Mouse (Mus musculus) stomach, postnatal 0 days (tissue): ENCODE measurements at regions not wholly inside any gene's neighbourhood (a gene's known extent, or its start where the extent isn't known, plus 50 kb on each side); places are given as distances from the start of the nearest gene placed in this dataset.

Source experiments
- ATAC-seq: fragments of 200-750 bp; cut with Nextera tagmentation; 2 replicates; pipeline ENCODE4 v1.8.0; 2017; ENCODE audit not compliant: low FRiP score, low TSS enrichment
- DNase-seq: peaks from one replicate; pipeline ENCODE4 v3.0.0-alpha.2; 2016; ENCODE audit warnings: low spot score
- H3K27ac ChIP-seq: fragments of 300-500 bp; sonication (generic); replicated peaks from 2 replicates; pipeline ENCODE4 v1.5.1; 2014; ENCODE audit warnings: mild to moderate bottlenecking, control low read depth
- H3K27me3 ChIP-seq: fragments of 300-500 bp; sonication (generic); 2 replicates; pipeline ENCODE4 v1.6.1; 2014; ENCODE audit warnings: low read length; ENCODE audit not compliant: control insufficient read depth, insufficient read depth
- H3K36me3 ChIP-seq: fragments of 300-500 bp; sonication (generic); 2 replicates; pipeline ENCODE4 v1.6.1; 2014; ENCODE audit warnings: low read length, mixed read lengths; ENCODE audit not compliant: control insufficient read depth, insufficient read depth
- H3K4me1 ChIP-seq: fragments of 300-500 bp; sonication (generic); replicated peaks from 2 replicates; pipeline ENCODE4 v1.6.1; 2014; ENCODE audit warnings: antibody characterized with exemption; ENCODE audit not compliant: control insufficient read depth, insufficient read depth
- H3K4me2 ChIP-seq: fragments of 300-500 bp; sonication (generic); replicated peaks from 2 replicates; pipeline ENCODE4 v1.6.1; 2014; ENCODE audit warnings: low read depth, mild to moderate bottlenecking, control low read depth, moderate library complexity
- H3K4me3 ChIP-seq: fragments of 300-500 bp; sonication (generic); 2 replicates; pipeline ENCODE4 v1.5.1; 2014; ENCODE audit warnings: low read depth, low read length, control low read depth
- H3K9ac ChIP-seq: fragments of 300-500 bp; sonication (generic); 2 replicates; pipeline ENCODE4 v1.6.1; 2014; ENCODE audit warnings: mild to moderate bottlenecking, low read length, control low read depth, mixed read lengths
- H3K9me3 ChIP-seq: fragments of 300-500 bp; sonication (generic); 2 replicates; pipeline ENCODE4 v1.6.1; 2016; ENCODE audit warnings: low read length; ENCODE audit not compliant: control insufficient read depth
- CTCF ChIP-seq: IDR thresholded peaks from 2 replicates; pipeline ENCODE4 v1.5.1; 2016; ENCODE audit warnings: antibody characterized with exemption, low read depth, mild to moderate bottlenecking, moderate library complexity
- EP300 ChIP-seq: optimal IDR thresholded peaks from 2 replicates; pipeline ENCODE3; 2016; ENCODE audit warnings: antibody characterized with exemption
- WGBS: fragments of 180-500 bp; shearing (Covaris S2); extraction: QIAGEN DNeasy Blood & Tissue Kit; methylation state at CpG from one replicate; pipeline ENCODE4 v1.1.7; 2014; 5-methylcytosine and 5-hydroxymethylcytosine counted together

- DNase-seq (no peak), ATAC-seq (0 out of 2 replicates have a peak, but pooled peaks have one; percentile 53)
- Histone ChIP-seq H3K9ac (no peak overlapping the region), H3K4me2 (no peak overlapping the region), H3K4me1 (no peaks in the 10 kb centered on the region), H3K4me3 (no peak overlapping the region), H3K9me3 (no peaks in the 10 kb centered on the region), H3K27ac (no peak overlapping the region), H3K27me3 (no peaks in the 10 kb centered on the region), H3K36me3 (no peaks in the 10 kb centered on the region)
- 56% methylated on average over 2 of the region's 2 CpGs for WGBS
- TF ChIP-seq CTCF (peak; percentile 63), EP300 (no peak)
These were observed 62.9 kb upstream of the Irs2 start for GRCm38 (mm10) chr8:11071162-11071561.

- Histone ChIP-seq H3K27ac (no peak overlapping the region), H3K36me3 (no peaks in the 10 kb centered on the region), H3K27me3 (no peaks in the 10 kb centered on the region), H3K4me1 (0 out of 2 replicates have a peak, but pooled peaks cover 2% of the 10 kb centered on the region), H3K4me2 (no peak overlapping the region), H3K9ac (no peak overlapping the region), H3K9me3 (no peaks in the 10 kb centered on the region), H3K4me3 (no peak overlapping the region)
- TF ChIP-seq CTCF, result no peak
- TF ChIP-seq EP300, result no peak
- 85% methylated on average over 7 of the region's 7 CpGs for WGBS
- no peak for ATAC-seq
- no peak for DNase-seq
These were observed 59.2 kb upstream of the Irs2 start for GRCm38 (mm10) chr8:11067450-11067849.

GRCm38 (mm10) chr8:11065990-11066389 is 57.7 kb upstream of the Irs2 start:
- no peak for ATAC-seq
- no peak overlapping the region for H3K4me3 ChIP-seq
- no peak for DNase-seq

GRCm38 (mm10) chr8:11065303-11065702 is 57.0 kb upstream of the Irs2 start:
- 57% methylated on average over 4 of the region's 4 CpGs for WGBS
- no peaks in the 10 kb centered on the region for H3K27me3 ChIP-seq
- no peak overlapping the region for H3K4me2 ChIP-seq
- H3K9me3 ChIP-seq, result no peaks in the 10 kb centered on the region
- no peak for ATAC-seq
- no peaks in the 10 kb centered on the region for H3K36me3 ChIP-seq
- H3K4me1 ChIP-seq, result 0 out of 2 replicates have a peak, but pooled peaks cover 3% of the 10 kb centered on the region
- no peak overlapping the region for H3K27ac ChIP-seq
- no peak for DNase-seq
- no peak overlapping the region for H3K9ac ChIP-seq
- H3K4me3 ChIP-seq, result no peak overlapping the region
- TF ChIP-seq CTCF, result no peak
- no peak for TF ChIP-seq EP300

More at GRCm38 (mm10) chr8:11065990-11066389, 57.7 kb upstream of the Irs2 start:
- Histone ChIP-seq H3K4me2 (no peak overlapping the region), H3K27ac (no peak overlapping the region), H3K27me3 (no peaks in the 10 kb centered on the region), H3K4me1 (0 out of 2 replicates have a peak, but pooled peaks cover 3% of the 10 kb centered on the region), H3K36me3 (no peaks in the 10 kb centered on the region), H3K9me3 (no peaks in the 10 kb centered on the region), H3K9ac (no peak overlapping the region)
- 73% methylated on average over 9 of the region's 9 CpGs for WGBS
- no peak for TF ChIP-seq EP300
- no peak for TF ChIP-seq CTCF

GRCm38 (mm10) chr8:11063058-11063457 is 54.8 kb upstream of the Irs2 start:
- no peaks in the 10 kb centered on the region for H3K36me3 ChIP-seq
- no peak for DNase-seq
- H3K4me2 ChIP-seq, result no peak overlapping the region
- ATAC-seq, result no peak
- H3K9me3 ChIP-seq, result no peaks in the 10 kb centered on the region
- 0 out of 2 replicates have a peak, but pooled peaks cover 3% of the 10 kb centered on the region for H3K4me1 ChIP-seq
- no peak overlapping the region for H3K27ac ChIP-seq
- WGBS, result 67% methylated on average over 8 of the region's 8 CpGs
- TF ChIP-seq EP300 (no peak), CTCF (no peak)
- no peak overlapping the region for H3K9ac ChIP-seq
- no peak overlapping the region for H3K4me3 ChIP-seq
- H3K27me3 ChIP-seq, result no peaks in the 10 kb centered on the region

GRCm38 (mm10) chr8:11062348-11062946 is 54.2 kb upstream of the Irs2 start:
- H3K27me3 ChIP-seq, result no peaks in the 10 kb centered on the region
- no peak overlapping the region for H3K27ac ChIP-seq
- 43% methylated on average over 3 of the region's 3 CpGs for WGBS
- no peak; the same call in 1 of the 2 replicates for ATAC-seq
- TF ChIP-seq EP300 (no peak), CTCF (no peak)
- no peak overlapping the region for H3K4me2 ChIP-seq
- DNase-seq, result no peak
- H3K4me1 ChIP-seq, result 0 out of 2 replicates have a peak, but pooled peaks cover 3% of the 10 kb centered on the region
- no peaks in the 10 kb centered on the region for H3K36me3 ChIP-seq
- no peak overlapping the region for H3K9ac ChIP-seq
- H3K9me3 ChIP-seq, result no peaks in the 10 kb centered on the region
- no peak overlapping the region for H3K4me3 ChIP-seq
